Mouse (Mus musculus): ENCODE data around the gene Mmp27. TPM values are rescaled to one million over a fixed set of nuclear protein-coding genes. Genes with fewer than 3 reads are reported as not detected.
A peak's percentile ranks its signal among the peaks of the same experiment; 100 is the strongest.

Mmp27 gene
- total RNA-seq, 2 experiments from 2014 or later: not detected

DNA sequence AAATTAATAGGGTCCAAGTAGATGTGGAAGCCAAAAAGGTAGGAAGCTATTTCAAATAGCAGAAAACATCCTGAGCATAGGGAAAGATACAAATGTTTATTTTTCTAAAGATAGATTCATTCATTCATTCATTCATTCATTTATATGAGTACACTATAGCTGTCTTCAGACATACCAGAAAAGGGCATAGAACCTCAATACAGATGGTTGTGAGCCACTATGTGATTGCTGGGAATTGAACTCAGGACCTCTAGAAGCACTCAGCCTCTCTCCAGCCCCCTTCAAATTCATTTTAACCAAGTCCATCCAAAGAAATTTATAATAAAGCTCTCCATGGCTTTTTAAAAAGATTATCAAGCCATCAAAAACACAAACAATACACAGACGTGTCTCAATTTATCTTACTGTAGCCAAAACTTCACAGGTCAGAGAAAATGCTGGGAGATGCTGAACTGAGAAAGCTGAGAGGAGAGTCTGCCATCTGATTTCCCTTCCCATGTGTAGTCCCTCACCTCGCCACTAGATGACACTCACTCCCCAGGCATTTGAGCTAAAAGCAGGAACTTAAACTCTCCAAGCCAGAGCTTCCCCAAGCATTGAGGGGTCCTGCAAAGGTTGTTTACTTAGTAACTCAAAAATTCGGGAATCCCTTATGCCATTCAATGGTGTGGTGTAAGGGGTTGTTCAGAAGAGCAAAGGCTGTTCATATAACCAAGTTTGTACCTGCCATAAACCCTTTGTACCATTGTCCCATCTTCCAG is 32.0 kb downstream of the Mmp27 start:
- DNase-seq (ENCODE audit: low spot score in 2 of 2): peak; percentile 85 to 86

DNA sequence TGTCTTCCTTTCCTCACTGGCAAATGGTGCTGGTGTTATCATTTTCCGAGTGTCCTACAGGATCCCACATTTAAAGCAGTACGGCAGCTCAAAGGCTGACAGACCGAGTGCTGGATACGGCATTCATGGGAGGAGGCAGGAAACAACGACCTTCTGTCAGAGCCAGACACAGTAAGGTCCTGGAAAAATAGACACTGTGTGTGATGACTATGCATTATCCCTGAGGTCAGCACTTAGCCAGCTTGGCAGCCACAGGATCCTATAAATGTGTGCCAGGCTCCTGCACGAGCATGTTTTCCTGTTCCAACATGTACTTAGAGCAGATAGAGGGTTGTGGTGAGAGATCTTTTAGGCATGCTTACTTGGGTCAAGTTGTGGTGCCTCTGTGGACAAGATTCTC is 32.8 kb downstream of the Mmp27 start:
- no peak for DNase-seq (ENCODE audit: low spot score in 2 of 2)

DNA sequence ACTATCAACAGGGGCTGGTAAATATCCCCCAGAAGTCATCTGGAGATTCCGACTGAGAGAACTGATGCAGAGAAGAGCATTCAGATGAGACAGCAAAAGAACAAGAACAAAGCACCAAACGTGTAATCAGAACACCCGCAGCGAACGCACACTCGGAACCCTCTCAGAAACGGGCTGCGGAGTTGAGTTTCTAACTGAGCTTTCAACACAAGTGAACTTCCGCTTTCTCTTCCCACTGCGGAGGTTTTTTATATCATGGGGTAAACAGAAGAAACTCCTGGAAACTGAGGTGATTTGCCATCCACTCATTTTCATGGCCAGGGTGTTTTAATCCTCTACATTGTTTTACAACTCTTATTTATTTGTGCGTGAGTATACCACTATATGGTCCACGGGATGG is 34.4 kb downstream of the Mmp27 start:
- no peak for DNase-seq (ENCODE audit: low spot score in 2 of 2)

DNA sequence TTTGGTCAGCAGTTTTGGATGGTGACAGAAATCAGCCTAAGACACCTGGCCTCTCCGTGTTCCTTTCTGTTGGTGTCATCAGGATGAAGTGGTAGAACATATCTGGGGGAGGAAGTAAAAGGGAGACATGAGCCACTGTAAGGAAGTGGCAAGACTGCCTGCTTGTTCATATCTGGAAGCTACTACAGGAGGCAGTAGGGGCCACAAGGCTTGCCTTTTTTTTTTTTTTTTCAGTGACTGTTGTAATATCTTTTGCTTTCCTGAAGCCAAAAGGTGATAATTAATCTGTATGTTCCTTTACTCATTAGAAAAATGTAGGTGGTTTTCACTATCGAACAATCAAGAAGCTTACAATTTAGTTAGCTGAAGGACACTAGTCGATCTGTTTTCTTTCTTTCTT is 51.4 kb downstream of the Mmp27 start:
- no peak for DNase-seq (ENCODE audit: low spot score in 2 of 2)

GRCm38 (mm10) chr9:7627931-7628330 is 56.7 kb downstream of the Mmp27 start, which contains the start of gene Mmp20:
TSS of gene Mmp20 (plus strand) at chr9:7628231.
- no peak for DNase-seq (ENCODE audit: low spot score in 2 of 2)

Other genes with a start within 250 kb of the Mmp27 start
- not detected for gene Mmp12, start 227.0 kb upstream of the Mmp27 start, total RNA-seq (2021)
- not detected for gene Mmp1b, start 183.3 kb upstream of the Mmp27 start, total RNA-seq (2021)
- gene Mmp3, start 125.6 kb upstream of the Mmp27 start, total RNA-seq (2021): not detected
- not detected for gene Mmp10, start 69.0 kb upstream of the Mmp27 start, total RNA-seq (2021)
- gene Mmp8, start 12.9 kb upstream of the Mmp27 start, total RNA-seq (2021): not detected
- gene Mmp20, start 56.8 kb downstream of the Mmp27 start, total RNA-seq (2021): not detected
- not detected for gene Mmp7, start 120.7 kb downstream of the Mmp27 start, total RNA-seq (2021)
- 10 to 100 TPM; 10.5 to 10.7 TPM for gene Tmem123, start 192.6 kb downstream of the Mmp27 start, total RNA-seq (2021)

All from layer of hippocampus, postnatal 10 days (tissue).